Mouse (Mus musculus) forebrain, embryonic 14.5 days (tissue): ENCODE measurements around the gene Mbl1. TPM values are rescaled to one million over a fixed set of nuclear protein-coding genes. Genes with fewer than 3 reads are reported as not detected.

Source experiments
- ATAC-seq: fragments of 200-750 bp; cut with Nextera tagmentation; 2 replicates; pipeline ENCODE4 v1.8.0; 2017; ENCODE audit warnings: mild to moderate bottlenecking, moderate library complexity
- DNase-seq: peaks from one replicate; pipeline ENCODE4 v3.0.0-alpha.2; 2015; ENCODE audit warnings: low spot score
- H3K27ac ChIP-seq: fragments of 300-500 bp; sonication (generic); 2 replicates; pipeline ENCODE4 v1.5.1; 2014; ENCODE audit warnings: low read depth, mild to moderate bottlenecking, control low read depth, low read length, moderate library complexity
- H3K27me3 ChIP-seq: fragments of 300-500 bp; sonication (generic); replicated peaks from 2 replicates; pipeline ENCODE4 v1.6.1; 2014; ENCODE audit warnings: low read length, control low read depth, mixed read lengths; ENCODE audit not compliant: control insufficient read depth, insufficient read depth
- H3K36me3 ChIP-seq: fragments of 300-500 bp; sonication (generic); 2 replicates; pipeline ENCODE4 v1.6.1; 2014; ENCODE audit warnings: low read length, control low read depth; ENCODE audit not compliant: control insufficient read depth, insufficient read depth
- H3K4me1 ChIP-seq: fragments of 300-500 bp; sonication (generic); 2 replicates; pipeline ENCODE4 v1.6.1; 2014; ENCODE audit warnings: antibody characterized with exemption, low read length, control low read depth; ENCODE audit not compliant: control insufficient read depth, insufficient read depth
- H3K4me2 ChIP-seq: fragments of 300-500 bp; sonication (generic); 2 replicates; pipeline ENCODE4 v1.6.1; 2014; ENCODE audit warnings: mild to moderate bottlenecking, control low read depth, low read length
- H3K4me3 ChIP-seq: fragments of 300-500 bp; sonication (generic); 2 replicates; pipeline ENCODE4 v1.5.1; 2014; ENCODE audit warnings: low read depth, low read length, control low read depth
- H3K9ac ChIP-seq: fragments of 300-500 bp; sonication (generic); 2 replicates; pipeline ENCODE4 v1.6.1; 2014; ENCODE audit warnings: mild to moderate bottlenecking, low read length, control low read depth, moderate library complexity
- H3K9me3 ChIP-seq: fragments of 300-500 bp; sonication (generic); replicated peaks from 2 replicates; pipeline ENCODE4 v1.6.1; 2016; ENCODE audit warnings: low read length, control low read depth, mixed read lengths; ENCODE audit not compliant: control insufficient read depth
- WGBS: fragments of 180-500 bp; shearing (Covaris S2); extraction: QIAGEN DNeasy Blood & Tissue Kit; methylation state at CpG from one replicate; pipeline ENCODE4 v1.1.7; 2014; 5-methylcytosine and 5-hydroxymethylcytosine counted together
- polyA plus RNA-seq: library from polyadenylated mRNA; unstranded; fragments of >200 nt; fragmentation: Nextera tagmentation; extraction: Ambion mirVana; gene quantifications from 2 replicates; pipeline ENCODE4 v1.2.1, GENCODE M21; 2014

The Mbl1 gene
- polyA plus RNA-seq, result not detected in 2 replicates

DNA sequence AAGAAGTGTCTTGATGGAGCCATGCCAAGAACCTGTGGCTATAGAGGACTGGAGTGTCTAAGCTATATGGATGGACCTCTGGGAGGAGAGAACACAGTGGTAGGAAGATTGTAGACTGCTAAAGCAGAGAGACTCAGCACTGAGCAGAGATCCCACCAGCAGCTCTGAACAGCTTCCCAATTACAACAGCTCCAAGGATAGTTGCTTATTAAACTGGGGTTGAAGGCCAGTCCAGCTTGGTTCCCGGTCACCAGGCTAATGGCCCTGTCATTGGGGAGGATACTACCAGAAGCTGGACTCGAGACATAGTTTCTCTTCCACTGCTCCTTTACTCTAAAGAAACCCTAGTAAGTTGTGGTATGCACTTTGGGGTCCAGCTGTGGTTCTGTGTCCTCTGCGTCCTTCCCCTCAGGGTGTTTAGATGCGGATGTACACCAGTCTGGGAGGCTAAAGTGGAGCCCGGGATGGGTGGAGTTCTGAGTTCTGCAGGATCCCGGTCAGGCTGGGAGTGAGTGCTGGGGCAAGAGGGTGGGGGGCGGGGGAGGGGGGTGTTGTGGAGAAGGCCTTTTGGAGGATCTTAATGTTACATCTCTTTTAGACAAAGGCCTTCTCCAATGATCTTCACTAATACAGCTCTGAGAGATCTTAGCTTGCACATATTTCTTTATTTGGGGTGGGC is at the start of gene Mbl1:
Gene Mbl1 (plus strand): TSS at position 239 of the 679 bp plus-strand sequence.
- no peak within 1 kb of the TSS for H3K4me3 ChIP-seq
- H3K4me2 ChIP-seq, result no peak within 1 kb of the TSS
- DNase-seq (no peak), ATAC-seq (no peak)
- no peaks in the 10 kb centered on the region for H3K4me1 ChIP-seq
- no peak within 1 kb of the TSS for H3K27ac ChIP-seq
- H3K27me3 ChIP-seq, result no peaks in the 10 kb centered on the region
- 83% methylated on average over 7 of the region's 7 CpGs for WGBS
- H3K9ac ChIP-seq, result no peak within 1 kb of the TSS
- no peaks in the 10 kb centered on the region for H3K36me3 ChIP-seq
- H3K9me3 ChIP-seq, result no peaks in the 10 kb centered on the region

DNA sequence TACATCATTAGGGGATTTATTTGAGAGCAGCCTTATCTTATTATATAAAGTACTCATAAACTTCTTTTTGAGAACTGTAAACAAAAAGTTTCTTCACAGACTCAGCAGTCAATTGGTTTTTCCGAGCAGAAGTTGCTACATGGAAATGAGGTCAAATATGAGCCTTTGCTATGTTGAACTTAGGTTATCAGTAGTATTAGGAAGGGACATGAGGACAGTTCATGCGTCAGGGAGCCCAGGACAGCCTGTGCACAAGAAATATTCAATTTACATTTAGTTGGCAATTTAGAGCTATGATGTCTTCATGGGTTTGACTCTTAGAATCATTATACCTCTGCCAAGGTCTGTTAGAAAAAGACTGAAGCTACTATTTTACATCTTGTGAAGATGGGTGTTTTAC is 49.0 kb upstream of the Mbl1 start:
- Histone ChIP-seq H3K36me3 (no peaks in the 10 kb centered on the region), H3K27me3 (no peaks in the 10 kb centered on the region), H3K9ac (no peak overlapping the region), H3K4me1 (no peaks in the 10 kb centered on the region), H3K27ac (no peak overlapping the region), H3K4me2 (no peak overlapping the region), H3K9me3 (no peaks in the 10 kb centered on the region), H3K4me3 (no peak overlapping the region)
- DNase-seq, result no peak
- no peak for ATAC-seq
- 86% methylated on average over 2 of the region's 2 CpGs for WGBS

GRCm38 (mm10) chr14:41104853-41105444 is 46.3 kb upstream of the Mbl1 start, which contains the start of gene Mat1a:
Mat1a (plus strand) TSS chr14:41105035.
- Histone ChIP-seq H3K4me2 (no peak within 1 kb of the TSS), H3K9ac (no peak within 1 kb of the TSS), H3K4me1 (no peaks in the 10 kb centered on the region), H3K27me3 (no peaks in the 10 kb centered on the region), H3K4me3 (no peak within 1 kb of the TSS), H3K9me3 (no peaks in the 10 kb centered on the region), H3K36me3 (no peaks in the 10 kb centered on the region), H3K27ac (no peak within 1 kb of the TSS)
- DNase-seq (no peak), ATAC-seq (no peak)
- WGBS, result 73% methylated on average over 10 of the region's 10 CpGs

DNA sequence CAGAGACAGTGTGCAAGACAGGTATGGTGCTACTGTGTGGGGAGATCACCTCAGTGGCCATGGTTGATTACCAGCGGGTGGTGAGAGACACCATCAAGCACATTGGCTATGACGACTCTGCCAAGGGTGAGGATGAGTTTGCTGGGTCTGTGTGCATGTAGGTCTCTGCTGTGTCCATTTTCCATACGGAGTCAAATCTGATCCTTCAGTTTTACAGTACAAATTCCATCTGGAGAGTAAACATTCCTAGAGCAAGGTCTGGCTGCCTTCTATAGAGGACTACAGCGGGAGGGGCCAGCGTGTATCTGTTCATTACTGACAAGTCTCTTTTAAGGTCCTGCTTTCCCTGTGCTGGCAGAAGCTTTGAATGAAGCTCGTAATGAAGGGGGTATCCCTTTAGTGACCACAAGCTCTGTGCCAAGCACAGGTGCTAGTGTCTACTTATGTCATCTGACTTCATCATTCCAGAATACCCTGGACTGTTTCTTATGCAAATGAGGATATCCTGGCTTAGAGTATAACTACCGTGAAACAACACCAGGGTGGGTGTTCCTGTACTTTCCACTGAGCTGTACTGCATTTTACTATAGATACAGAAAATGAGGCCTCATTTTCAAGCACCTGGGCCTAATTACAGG is 40.1 kb upstream of the Mbl1 start:
- no peak for ATAC-seq
- whole genome bisulfite sequencing, result 90% methylated on average over 7 of the region's 7 CpGs
- H3K9ac ChIP-seq, result no peak overlapping the region

DNA sequence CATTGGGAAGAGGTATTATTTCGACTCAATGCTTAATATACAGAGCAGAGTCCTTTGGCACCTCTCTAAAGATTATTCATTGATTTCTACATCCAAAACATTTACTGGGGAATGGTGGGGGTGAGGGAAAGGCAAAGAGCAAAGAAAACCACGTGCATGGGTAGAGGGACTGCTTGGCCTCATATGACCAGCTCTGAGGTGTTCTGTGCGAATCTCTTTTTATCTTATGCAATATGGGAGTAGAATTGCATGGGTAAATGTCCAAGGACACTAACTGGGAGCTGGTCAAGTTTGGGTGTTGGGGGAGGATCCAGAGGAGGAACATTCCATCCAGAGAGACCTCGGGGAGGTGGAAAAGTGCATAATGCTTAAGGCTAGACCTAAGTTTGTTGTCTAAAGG is 38.3 kb upstream of the Mbl1 start:
- Histone ChIP-seq H3K27ac (no peak overlapping the region), H3K4me1 (no peaks in the 10 kb centered on the region), H3K27me3 (no peaks in the 10 kb centered on the region), H3K9ac (no peak overlapping the region), H3K36me3 (no peaks in the 10 kb centered on the region), H3K4me3 (no peak overlapping the region), H3K4me2 (no peak overlapping the region), H3K9me3 (no peaks in the 10 kb centered on the region)
- 81% methylated on average over 4 of the region's 4 CpGs for WGBS
- ATAC-seq (no peak), DNase-seq (no peak)

More for the DNA sequence above, 40.1 kb upstream of the Mbl1 start:
- Histone ChIP-seq H3K4me1 (no peaks in the 10 kb centered on the region), H3K27ac (no peak overlapping the region), H3K9me3 (no peaks in the 10 kb centered on the region), H3K27me3 (no peaks in the 10 kb centered on the region), H3K36me3 (no peaks in the 10 kb centered on the region), H3K4me2 (no peak overlapping the region), H3K4me3 (no peak overlapping the region)
- no peak for DNase-seq

DNA sequence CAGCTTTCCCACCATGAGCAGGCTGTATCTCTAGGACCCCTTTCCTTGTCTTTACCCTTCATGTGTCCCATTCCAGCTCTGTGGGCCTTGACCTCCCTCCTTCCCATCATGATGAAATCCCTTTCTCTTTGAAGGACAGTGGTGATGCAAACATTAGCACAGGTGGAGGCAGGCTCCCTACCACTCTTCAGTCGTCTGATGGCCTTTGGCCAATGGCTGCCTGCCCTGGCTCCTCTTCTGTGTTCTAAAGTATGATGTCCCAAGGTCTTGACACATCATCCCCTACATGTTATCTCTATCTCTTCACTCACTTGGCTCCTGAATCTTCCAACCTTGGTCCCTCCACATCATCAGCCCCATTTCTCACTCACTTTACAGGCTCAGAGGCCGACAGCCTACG is 35.0 kb upstream of the Mbl1 start:
- WGBS, result 81% methylated on average over 3 of the region's 3 CpGs
- Histone ChIP-seq H3K4me2 (no peak overlapping the region), H3K9me3 (no peaks in the 10 kb centered on the region), H3K9ac (no peak overlapping the region), H3K36me3 (no peaks in the 10 kb centered on the region), H3K4me1 (no peaks in the 10 kb centered on the region), H3K27ac (no peak overlapping the region), H3K4me3 (no peak overlapping the region), H3K27me3 (no peaks in the 10 kb centered on the region)
- DNase-seq, result no peak
- no peak for ATAC-seq

DNA sequence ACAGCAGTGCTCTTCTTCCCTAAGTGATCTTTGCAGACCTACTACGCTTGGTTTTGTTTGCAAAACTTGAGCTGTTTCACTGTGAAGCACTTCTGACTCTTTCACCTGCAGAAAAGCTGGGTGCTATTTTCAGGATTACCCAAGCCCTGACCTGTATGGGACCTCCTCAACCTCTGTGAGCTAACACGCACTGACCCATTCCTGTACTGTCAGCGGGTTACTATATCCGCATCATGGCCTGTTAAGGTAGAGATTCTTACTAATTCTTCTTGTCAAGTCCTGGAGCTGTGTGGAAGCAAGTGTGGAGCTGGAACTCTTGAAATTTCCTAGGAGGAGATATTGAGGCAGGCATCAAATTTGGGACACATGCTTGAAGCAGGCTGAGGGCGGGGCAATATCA is 26.6 kb upstream of the Mbl1 start:
- Histone ChIP-seq H3K9ac (no peak overlapping the region), H3K36me3 (no peaks in the 10 kb centered on the region), H3K9me3 (no peaks in the 10 kb centered on the region), H3K4me3 (no peak overlapping the region), H3K4me1 (no peaks in the 10 kb centered on the region), H3K4me2 (no peak overlapping the region), H3K27me3 (no peaks in the 10 kb centered on the region), H3K27ac (no peak overlapping the region)
- DNase-seq (no peak), ATAC-seq (no peak)
- 86% methylated on average over 5 of the region's 5 CpGs for WGBS

DNA sequence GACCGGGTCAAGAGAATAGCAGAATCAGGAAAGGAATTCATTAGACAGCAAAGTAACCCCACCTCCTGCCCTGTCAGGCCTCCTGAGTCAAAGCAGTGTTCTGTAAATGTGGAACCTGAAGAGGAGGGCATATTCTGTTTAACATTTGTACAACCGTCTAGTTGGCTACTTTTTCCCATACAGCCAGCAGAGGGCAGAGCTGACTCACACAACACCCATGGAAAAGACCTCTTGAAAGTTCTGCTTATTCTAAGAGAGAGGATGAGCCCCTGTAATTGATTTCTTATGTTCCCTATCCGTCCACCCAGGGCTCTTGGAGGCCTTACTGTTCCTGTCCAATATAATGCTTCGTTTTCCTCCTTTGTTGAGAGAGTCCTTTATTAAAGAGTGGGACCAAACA is 23.3 kb upstream of the Mbl1 start:
- no peaks in the 10 kb centered on the region for H3K4me1 ChIP-seq
- DNase-seq (peak; percentile 59), ATAC-seq (peak; percentile 46; the same call in 1 of the 2 replicates)
- H3K4me3 ChIP-seq, result no peak overlapping the region
- H3K9me3 ChIP-seq, result no peaks in the 10 kb centered on the region
- WGBS, result 19% methylated on average over 4 of the region's 4 CpGs
- no peak overlapping the region for H3K9ac ChIP-seq
- no peaks in the 10 kb centered on the region for H3K36me3 ChIP-seq
- H3K27me3 ChIP-seq, result no peaks in the 10 kb centered on the region
- H3K4me2 ChIP-seq, result no peak overlapping the region
- H3K27ac ChIP-seq, result no peak overlapping the region

DNA sequence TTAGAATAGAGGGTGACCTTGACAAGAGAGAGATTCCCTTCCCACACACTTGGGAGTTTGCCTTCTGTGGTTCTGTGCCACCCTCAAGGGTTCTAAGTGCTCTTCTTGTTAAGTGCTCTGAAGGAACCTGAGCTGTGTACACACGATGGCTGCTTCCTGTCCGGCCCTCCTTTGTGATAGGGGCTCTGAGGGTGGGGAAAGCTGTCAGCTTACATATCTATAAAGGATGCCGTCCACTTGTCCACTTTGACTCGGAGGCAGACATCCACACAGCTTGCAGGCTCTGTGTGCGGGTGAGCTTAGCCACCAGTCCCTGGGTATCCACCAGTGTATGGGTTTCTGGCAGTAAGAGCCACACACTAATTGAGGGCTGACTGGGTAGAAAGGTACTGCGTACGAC is 19.7 kb upstream of the Mbl1 start, which contains the start of gene Sftpa1:
Gene Sftpa1 (plus strand): TSS at position 243 of the 400 bp plus-strand sequence.
- Histone ChIP-seq H3K9me3 (no peaks in the 10 kb centered on the region), H3K27me3 (no peaks in the 10 kb centered on the region), H3K36me3 (no peaks in the 10 kb centered on the region), H3K4me2 (no peak within 1 kb of the TSS), H3K4me1 (no peaks in the 10 kb centered on the region), H3K9ac (no peak within 1 kb of the TSS), H3K27ac (no peak within 1 kb of the TSS), H3K4me3 (no peak within 1 kb of the TSS)
- WGBS, result 82% methylated on average over 7 of the region's 7 CpGs
- DNase-seq (no peak), ATAC-seq (no peak)
